Mouse (Mus musculus): Measurements from ENCODE around the gene Il3ra. TPM values are rescaled to one million over a fixed set of nuclear protein-coding genes. Genes with fewer than 3 reads are reported as not detected.
A peak's percentile ranks its signal among the peaks of the same experiment; 100 is the strongest.

Il3ra gene
- 46.5 and 51.0 TPM in 2 replicates for polyA plus RNA-seq (2012; rRNA removed)

GRCm38 (mm10) chr14:14345948-14346812 lies at the start of gene Il3ra:
Gene Il3ra (plus strand): TSS chr14:14346275.
- Histone ChIP-seq H3K27me3 (ENCODE audit: control insufficient read depth, insufficient read depth, low read length) (no peaks in the 10 kb centered on the region), H3K4me1 (ENCODE audit: control insufficient read depth, insufficient read depth, low read length) (peaks cover 33% of the 10 kb centered on the region), H3K4me3 (ENCODE audit: control insufficient read depth, low read depth, low read length) (peak within 1 kb of the TSS; percentile 96), H3K27ac (ENCODE audit: control insufficient read depth, insufficient read depth, low read depth, low read length) (peak within 1 kb of the TSS; percentile 97), H3K36me3 (ENCODE audit: control insufficient read depth, insufficient read depth, low read length) (no peaks in the 10 kb centered on the region)
- TF ChIP-seq POLR2A (IDR thresholded peaks at IDR 0.05; ENCODE audit: control insufficient read depth, low read depth, low read length) (no peak), CTCF (IDR thresholded peaks at IDR 0.05; ENCODE audit: control insufficient read depth, insufficient read depth, insufficient replicate concordance, low read depth, low read length) (no peak)

GRCm38 (mm10) chr14:14308938-14309337 lies 37.1 kb upstream of the Il3ra start:
- H3K27ac ChIP-seq (ENCODE audit: control insufficient read depth, insufficient read depth, low read depth, low read length): no peak overlapping the region
- TF ChIP-seq CTCF (IDR thresholded peaks at IDR 0.05; ENCODE audit: control insufficient read depth, insufficient read depth, insufficient replicate concordance, low read depth, low read length): no peak
- TF ChIP-seq POLR2A (IDR thresholded peaks at IDR 0.05; ENCODE audit: control insufficient read depth, low read depth, low read length): no peak
- no peak overlapping the region for H3K4me3 ChIP-seq (ENCODE audit: control insufficient read depth, low read depth, low read length)
- no peaks in the 10 kb centered on the region for H3K36me3 ChIP-seq (ENCODE audit: control insufficient read depth, insufficient read depth, low read length)
- no peaks in the 10 kb centered on the region for H3K4me1 ChIP-seq (ENCODE audit: control insufficient read depth, insufficient read depth, low read length)
- no peaks in the 10 kb centered on the region for H3K27me3 ChIP-seq (ENCODE audit: control insufficient read depth, insufficient read depth, low read length)

- Histone ChIP-seq H3K4me3 (ENCODE audit: control insufficient read depth, low read depth, low read length) (no peak overlapping the region), H3K27ac (ENCODE audit: control insufficient read depth, insufficient read depth, low read depth, low read length) (no peak overlapping the region)
Measured at GRCm38 (mm10) chr14:14309416-14309815, 36.7 kb upstream of the Il3ra start.

GRCm38 (mm10) chr14:14322528-14322927 lies 23.5 kb upstream of the Il3ra start, which contains the start of gene Olfr31:
Gene Olfr31 (plus strand): TSS chr14:14322828.
- no peak for TF ChIP-seq CTCF (IDR thresholded peaks at IDR 0.05; ENCODE audit: control insufficient read depth, insufficient read depth, insufficient replicate concordance, low read depth, low read length)
- TF ChIP-seq POLR2A (IDR thresholded peaks at IDR 0.05; ENCODE audit: control insufficient read depth, low read depth, low read length): no peak

More at GRCm38 (mm10) chr14:14309416-14309815, 36.7 kb upstream of the Il3ra start:
- Histone ChIP-seq H3K27me3 (ENCODE audit: control insufficient read depth, insufficient read depth, low read length) (no peaks in the 10 kb centered on the region), H3K4me1 (ENCODE audit: control insufficient read depth, insufficient read depth, low read length) (no peaks in the 10 kb centered on the region), H3K36me3 (ENCODE audit: control insufficient read depth, insufficient read depth, low read length) (no peaks in the 10 kb centered on the region)
- TF ChIP-seq CTCF (IDR thresholded peaks at IDR 0.05; ENCODE audit: control insufficient read depth, insufficient read depth, insufficient replicate concordance, low read depth, low read length): no peak
- TF ChIP-seq POLR2A (IDR thresholded peaks at IDR 0.05; ENCODE audit: control insufficient read depth, low read depth, low read length): no peak

GRCm38 (mm10) chr14:14345113-14345871 lies 783 bp upstream of the Il3ra start:
- H3K4me3 ChIP-seq (ENCODE audit: control insufficient read depth, low read depth, low read length): peak overlapping the region; percentile 96
- peaks cover 29% of the 10 kb centered on the region for H3K4me1 ChIP-seq (ENCODE audit: control insufficient read depth, insufficient read depth, low read length)
- H3K27ac ChIP-seq (ENCODE audit: control insufficient read depth, insufficient read depth, low read depth, low read length): peak overlapping the region; percentile 66
- no peaks in the 10 kb centered on the region for H3K27me3 ChIP-seq (ENCODE audit: control insufficient read depth, insufficient read depth, low read length)
- TF ChIP-seq POLR2A (IDR thresholded peaks at IDR 0.05; ENCODE audit: control insufficient read depth, low read depth, low read length) (no peak; the same call in 1 of the 2 replicates), CTCF (IDR thresholded peaks at IDR 0.05; ENCODE audit: control insufficient read depth, insufficient read depth, insufficient replicate concordance, low read depth, low read length) (peak; percentile 58; the same call in 1 of the 2 replicates)
- no peaks in the 10 kb centered on the region for H3K36me3 ChIP-seq (ENCODE audit: control insufficient read depth, insufficient read depth, low read length)

More at GRCm38 (mm10) chr14:14322528-14322927, 23.5 kb upstream of the Il3ra start, which contains the start of gene Olfr31:
- Histone ChIP-seq H3K4me1 (ENCODE audit: control insufficient read depth, insufficient read depth, low read length) (no peaks in the 10 kb centered on the region), H3K36me3 (ENCODE audit: control insufficient read depth, insufficient read depth, low read length) (no peaks in the 10 kb centered on the region), H3K27ac (ENCODE audit: control insufficient read depth, insufficient read depth, low read depth, low read length) (no peak within 1 kb of the TSS), H3K27me3 (ENCODE audit: control insufficient read depth, insufficient read depth, low read length) (no peaks in the 10 kb centered on the region), H3K4me3 (ENCODE audit: control insufficient read depth, low read depth, low read length) (no peak within 1 kb of the TSS)

- no peaks in the 10 kb centered on the region for H3K27me3 ChIP-seq (ENCODE audit: control insufficient read depth, insufficient read depth, low read length)
- no peaks in the 10 kb centered on the region for H3K36me3 ChIP-seq (ENCODE audit: control insufficient read depth, insufficient read depth, low read length)
- H3K27ac ChIP-seq (ENCODE audit: control insufficient read depth, insufficient read depth, low read depth, low read length): peak overlapping the region; percentile 90
- TF ChIP-seq CTCF (IDR thresholded peaks at IDR 0.05; ENCODE audit: control insufficient read depth, insufficient read depth, insufficient replicate concordance, low read depth, low read length) (no peak), POLR2A (IDR thresholded peaks at IDR 0.05; ENCODE audit: control insufficient read depth, low read depth, low read length) (no peak)
- H3K4me1 ChIP-seq (ENCODE audit: control insufficient read depth, insufficient read depth, low read length): peaks cover 37% of the 10 kb centered on the region
- peak overlapping the region; percentile 96 for H3K4me3 ChIP-seq (ENCODE audit: control insufficient read depth, low read depth, low read length)
Measured at GRCm38 (mm10) chr14:14346813-14347100, 682 bp downstream of the Il3ra start.

All from testis, adult 2 months (tissue).